Mouse (Mus musculus): ENCODE results near the gene Mcm5. TPM values are rescaled to one million over a fixed set of nuclear protein-coding genes. Genes with fewer than 3 reads are reported as not detected.

Gene Mcm5
- total and polyA plus RNA-seq, 2 experiments from 2014 or later: 20.9 to 51.6 TPM

GRCm38 (mm10) chr8:75154855-75155478 lies 45.6 kb downstream of the Mcm5 start:
- no peak for ATAC-seq (ENCODE audit: insufficient read depth, low read depth)
- Histone ChIP-seq H3K27ac (ENCODE audit: low read depth) (no peak overlapping the region), H3K27me3 (ENCODE audit: control insufficient read depth, insufficient read depth, low read length) (no peaks in the 10 kb centered on the region), H3K4me1 (ENCODE audit: control insufficient read depth, insufficient read depth) (no peaks in the 10 kb centered on the region), H3K9me3 (replicated peaks; ENCODE audit: control insufficient read depth, low read length) (no peaks in the 10 kb centered on the region), H3K4me3 (ENCODE audit: low read depth, low read length) (no peak overlapping the region), H3K9ac (replicated peaks; ENCODE audit: low read depth, low read length) (no peak overlapping the region), H3K36me3 (replicated peaks; ENCODE audit: control insufficient read depth, insufficient read depth, low read length) (no peaks in the 10 kb centered on the region), H3K4me2 (ENCODE audit: low read depth, low read length) (no peak overlapping the region)
- TF ChIP-seq CTCF (IDR thresholded peaks at IDR 0.05; ENCODE audit: low read depth) (no peak), EP300 (IDR thresholded peaks at IDR 0.05; ENCODE audit: low read depth) (no peak)
- 59% methylated on average over 5 of the region's 5 CpGs for WGBS
- DNase-seq (ENCODE audit: low spot score): no peak

DNA sequence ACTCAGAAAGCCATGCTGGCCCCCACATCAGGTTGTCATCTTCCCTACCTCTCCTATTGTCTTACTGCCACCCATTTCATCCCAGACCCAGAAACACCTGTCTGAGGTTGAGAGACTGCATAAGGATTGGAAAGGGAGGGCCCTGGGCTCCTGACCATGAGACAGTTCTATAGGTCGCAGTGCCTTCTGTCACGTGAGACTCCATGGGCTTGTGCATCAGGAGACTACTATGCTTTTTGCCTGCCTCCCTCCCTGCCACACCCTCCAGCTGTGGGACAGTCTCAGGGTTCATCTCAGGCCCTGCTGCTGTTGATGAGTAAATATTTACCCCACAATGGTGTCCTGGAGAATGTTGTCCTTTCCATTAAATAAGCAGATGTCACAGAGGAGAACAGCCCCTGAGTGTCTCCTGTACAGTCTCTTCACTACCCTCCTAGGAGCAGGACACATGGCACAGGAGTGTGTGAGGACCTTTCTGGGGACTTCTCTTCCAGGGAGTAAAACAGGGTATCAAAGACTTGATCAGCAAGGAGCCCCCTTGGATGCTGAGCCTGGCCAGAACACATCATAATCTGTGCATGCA lies 46.5 kb downstream of the Mcm5 start:
- H3K9ac ChIP-seq (replicated peaks; ENCODE audit: low read depth, low read length): no peak overlapping the region
- no peaks in the 10 kb centered on the region for H3K4me1 ChIP-seq (ENCODE audit: control insufficient read depth, insufficient read depth)
- no peaks in the 10 kb centered on the region for H3K27me3 ChIP-seq (ENCODE audit: control insufficient read depth, insufficient read depth, low read length)
- ATAC-seq (ENCODE audit: insufficient read depth, low read depth) (no peak), DNase-seq (ENCODE audit: low spot score) (no peak)
- TF ChIP-seq EP300 (IDR thresholded peaks at IDR 0.05; ENCODE audit: low read depth) (no peak), CTCF (IDR thresholded peaks at IDR 0.05; ENCODE audit: low read depth) (no peak)
- H3K9me3 ChIP-seq (replicated peaks; ENCODE audit: control insufficient read depth, low read length): no peaks in the 10 kb centered on the region
- WGBS: 71% methylated on average over 2 of the region's 2 CpGs
- no peak overlapping the region for H3K4me3 ChIP-seq (ENCODE audit: low read depth, low read length)
- H3K4me2 ChIP-seq (ENCODE audit: low read depth, low read length): no peak overlapping the region
- H3K27ac ChIP-seq (ENCODE audit: low read depth): no peak overlapping the region
- no peaks in the 10 kb centered on the region for H3K36me3 ChIP-seq (replicated peaks; ENCODE audit: control insufficient read depth, insufficient read depth, low read length)

- no peaks in the 10 kb centered on the region for H3K9me3 ChIP-seq (replicated peaks; ENCODE audit: control insufficient read depth, low read length)
- ATAC-seq (ENCODE audit: insufficient read depth, low read depth) (no peak), DNase-seq (ENCODE audit: low spot score) (no peak)
- H3K4me3 ChIP-seq (ENCODE audit: low read depth, low read length): no peak overlapping the region
- H3K27ac ChIP-seq (ENCODE audit: low read depth): no peak overlapping the region
- no peaks in the 10 kb centered on the region for H3K36me3 ChIP-seq (replicated peaks; ENCODE audit: control insufficient read depth, insufficient read depth, low read length)
- TF ChIP-seq EP300 (IDR thresholded peaks at IDR 0.05; ENCODE audit: low read depth) (no peak), CTCF (IDR thresholded peaks at IDR 0.05; ENCODE audit: low read depth) (no peak)
- H3K9ac ChIP-seq (replicated peaks; ENCODE audit: low read depth, low read length): no peak overlapping the region
- no peaks in the 10 kb centered on the region for H3K27me3 ChIP-seq (ENCODE audit: control insufficient read depth, insufficient read depth, low read length)
- no peak overlapping the region for H3K4me2 ChIP-seq (ENCODE audit: low read depth, low read length)
- WGBS: 13% methylated on average over 7 of the region's 7 CpGs
- H3K4me1 ChIP-seq (ENCODE audit: control insufficient read depth, insufficient read depth): no peaks in the 10 kb centered on the region
Observed at GRCm38 (mm10) chr8:75157471-75158230, 48.3 kb downstream of the Mcm5 start.

DNA sequence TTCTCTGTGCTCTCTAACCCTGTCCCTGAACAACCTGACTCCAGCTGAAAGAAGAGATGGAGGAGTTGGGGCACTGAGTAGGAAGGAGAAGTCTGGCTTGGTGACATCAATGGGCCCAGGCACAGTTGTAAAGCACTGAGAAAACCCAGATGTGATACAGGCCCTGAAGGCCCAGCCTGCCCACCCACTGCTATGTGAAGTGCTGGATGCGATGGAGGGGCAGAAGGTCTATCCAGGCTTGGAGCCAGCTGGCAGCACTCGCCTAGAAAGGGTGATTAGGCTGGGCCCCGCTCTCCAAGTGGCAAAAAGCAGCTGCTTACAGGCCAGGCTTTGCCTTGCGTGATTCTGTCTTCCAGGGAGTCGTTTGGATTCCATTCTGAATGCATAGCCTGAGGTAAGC lies 60.0 kb downstream of the Mcm5 start:
- H3K27ac ChIP-seq (ENCODE audit: low read depth): no peak overlapping the region

GRCm38 (mm10) chr8:75172009-75172685 lies 62.8 kb downstream of the Mcm5 start:
- Histone ChIP-seq H3K9ac (replicated peaks; ENCODE audit: low read depth, low read length) (no peak overlapping the region), H3K9me3 (replicated peaks; ENCODE audit: control insufficient read depth, low read length) (no peaks in the 10 kb centered on the region), H3K4me2 (ENCODE audit: low read depth, low read length) (no peak overlapping the region), H3K4me1 (ENCODE audit: control insufficient read depth, insufficient read depth) (no peaks in the 10 kb centered on the region), H3K27me3 (ENCODE audit: control insufficient read depth, insufficient read depth, low read length) (no peaks in the 10 kb centered on the region), H3K4me3 (ENCODE audit: low read depth, low read length) (no peak overlapping the region), H3K36me3 (replicated peaks; ENCODE audit: control insufficient read depth, insufficient read depth, low read length) (no peaks in the 10 kb centered on the region), H3K27ac (ENCODE audit: low read depth) (no peak overlapping the region)
- ATAC-seq (ENCODE audit: insufficient read depth, low read depth) (no peak), DNase-seq (ENCODE audit: low spot score) (no peak)
- WGBS: 77% methylated on average over 6 of the region's 6 CpGs
- no peak for TF ChIP-seq CTCF (IDR thresholded peaks at IDR 0.05; ENCODE audit: low read depth)
- TF ChIP-seq EP300 (IDR thresholded peaks at IDR 0.05; ENCODE audit: low read depth): no peak

More for the DNA sequence above, 60.0 kb downstream of the Mcm5 start:
- TF ChIP-seq EP300 (IDR thresholded peaks at IDR 0.05; ENCODE audit: low read depth): no peak
- no peak for TF ChIP-seq CTCF (IDR thresholded peaks at IDR 0.05; ENCODE audit: low read depth)
- Histone ChIP-seq H3K9me3 (replicated peaks; ENCODE audit: control insufficient read depth, low read length) (no peaks in the 10 kb centered on the region), H3K9ac (replicated peaks; ENCODE audit: low read depth, low read length) (no peak overlapping the region), H3K4me2 (ENCODE audit: low read depth, low read length) (no peak overlapping the region), H3K36me3 (replicated peaks; ENCODE audit: control insufficient read depth, insufficient read depth, low read length) (no peaks in the 10 kb centered on the region), H3K27me3 (ENCODE audit: control insufficient read depth, insufficient read depth, low read length) (no peaks in the 10 kb centered on the region), H3K4me1 (ENCODE audit: control insufficient read depth, insufficient read depth) (no peaks in the 10 kb centered on the region), H3K4me3 (ENCODE audit: low read depth, low read length) (no peak overlapping the region)
- ATAC-seq (ENCODE audit: insufficient read depth, low read depth): peak; percentile 78
- WGBS: 22% methylated on average over 5 of the region's 5 CpGs
- peak; percentile 73 for DNase-seq (ENCODE audit: low spot score)

Other genes starting within 250 kb of the Mcm5 start
- gene Isx, start 236.4 kb upstream of the Mcm5 start, total RNA-seq (2014; rRNA removed; ENCODE audit: low replicate concordance): not detected in 2 replicates
- gene Isx, start 236.4 kb upstream of the Mcm5 start, polyA plus RNA-seq (2015; fragmentation: Nextera tagmentation; extraction: Ambion mirVana): 0.11 TPM in 2 replicates
- gene Hmgxb4, start 116.2 kb upstream of the Mcm5 start, total RNA-seq (2014; rRNA removed; ENCODE audit: low replicate concordance): 17.0 and 23.7 TPM in 2 replicates
- gene Hmgxb4, start 116.2 kb upstream of the Mcm5 start, polyA plus RNA-seq (2015; fragmentation: Nextera tagmentation; extraction: Ambion mirVana): 9.0 and 10.2 TPM in 2 replicates
- 56.1 and 110 TPM in 2 replicates for gene Tom1, start 75.9 kb upstream of the Mcm5 start, total RNA-seq (2014; rRNA removed; ENCODE audit: low replicate concordance)
- gene Tom1, start 75.9 kb upstream of the Mcm5 start, polyA plus RNA-seq (2015; fragmentation: Nextera tagmentation; extraction: Ambion mirVana): 68.7 and 75.8 TPM in 2 replicates
- 22.9 and 29.2 TPM in 2 replicates for gene Hmox1, start 15.9 kb upstream of the Mcm5 start, total RNA-seq (2014; rRNA removed; ENCODE audit: low replicate concordance)
- 12.2 and 13.6 TPM in 2 replicates for gene Hmox1, start 15.9 kb upstream of the Mcm5 start, polyA plus RNA-seq (2015; fragmentation: Nextera tagmentation; extraction: Ambion mirVana)
- gene Rasd2, start 104.4 kb downstream of the Mcm5 start, total RNA-seq (2014; rRNA removed; ENCODE audit: low replicate concordance): 2.0 and 4.0 TPM in 2 replicates
- 0.63 and 0.68 TPM in 2 replicates for gene Rasd2, start 104.4 kb downstream of the Mcm5 start, polyA plus RNA-seq (2015; fragmentation: Nextera tagmentation; extraction: Ambion mirVana)